Mouse (Mus musculus) lung, postnatal 0 days (tissue): Measurements from ENCODE around the gene Gm20388. TPM values are rescaled to one million over a fixed set of nuclear protein-coding genes. Genes with fewer than 3 reads are reported as not detected.

Experiments used
- ATAC-seq: fragments of 200-750 bp; cut with Nextera tagmentation; 2 replicates; pipeline ENCODE4 v1.8.0; 2017; ENCODE audit warnings: moderate library complexity
- DNase-seq: peaks from one replicate; pipeline ENCODE4 v3.0.0-alpha.2; 2016; ENCODE audit warnings: low spot score
- H3K27ac ChIP-seq: fragments of 300-500 bp; sonication (generic); 2 replicates; pipeline ENCODE4 v1.5.1; 2014; ENCODE audit warnings: antibody characterized with exemption, mild to moderate bottlenecking, low read length, mixed read lengths
- H3K27me3 ChIP-seq: fragments of 300-500 bp; sonication (generic); replicated peaks from 2 replicates; pipeline ENCODE4 v1.6.1; 2014; ENCODE audit warnings: low read length, mixed read lengths; ENCODE audit not compliant: insufficient read depth
- H3K36me3 ChIP-seq: fragments of 300-500 bp; sonication (generic); 2 replicates; pipeline ENCODE4 v1.6.1; 2014; ENCODE audit warnings: low read length, mixed read lengths; ENCODE audit not compliant: insufficient read depth
- H3K4me1 ChIP-seq: fragments of 300-500 bp; sonication (generic); 2 replicates; pipeline ENCODE4 v1.6.1; 2014; ENCODE audit warnings: antibody characterized with exemption, low read depth, low read length, mixed read lengths; ENCODE audit not compliant: insufficient read depth
- H3K4me2 ChIP-seq: fragments of 300-500 bp; sonication (generic); replicated peaks from 2 replicates; pipeline ENCODE4 v1.6.1; 2014; ENCODE audit warnings: low read depth, mild to moderate bottlenecking, low read length, moderate library complexity, mixed read lengths
- H3K4me3 ChIP-seq: fragments of 300-500 bp; sonication (generic); 2 replicates; pipeline ENCODE4 v1.5.1; 2014; ENCODE audit warnings: low read depth, low read length
- H3K9ac ChIP-seq: fragments of 300-500 bp; sonication (generic); replicated peaks from 2 replicates; pipeline ENCODE4 v1.6.1; 2014; ENCODE audit warnings: low read depth, mild to moderate bottlenecking
- H3K9me3 ChIP-seq: fragments of 300-500 bp; sonication (generic); 2 replicates; pipeline ENCODE4 v1.6.1; 2016; ENCODE audit warnings: low read length, mixed read lengths
- CTCF ChIP-seq: IDR thresholded peaks from 2 replicates; pipeline ENCODE4 v1.5.1; 2016; ENCODE audit warnings: antibody characterized with exemption, mild to moderate bottlenecking
- EP300 ChIP-seq: IDR thresholded peaks from 2 replicates; pipeline ENCODE4 v1.6.1; 2016; ENCODE audit warnings: antibody characterized with exemption, mild to moderate bottlenecking, control low read depth
- WGBS: fragments of 180-500 bp; shearing (Covaris S2); extraction: QIAGEN DNeasy Blood & Tissue Kit; methylation state at CpG from one replicate; pipeline ENCODE4 v1.1.7; 2014; 5-methylcytosine and 5-hydroxymethylcytosine counted together
- polyA plus RNA-seq: library from polyadenylated mRNA; unstranded; fragments of >200 nt; fragmentation: Nextera tagmentation; extraction: Ambion mirVana; gene quantifications from 2 replicates; pipeline ENCODE4 v1.2.1, GENCODE M21; 2015

Gene Gm20388
- polyA plus RNA-seq, 1 experiment from 2014 or later: not detected

- no peaks in the 10 kb centered on the region for H3K9me3 ChIP-seq
- no peak for TF ChIP-seq CTCF
- no peak for TF ChIP-seq EP300
- peak overlapping the region; percentile 25; the same call in 1 of the 2 replicates for H3K4me2 ChIP-seq
- no peaks in the 10 kb centered on the region for H3K27me3 ChIP-seq
- 12% methylated on average over 22 of the region's 22 CpGs for WGBS
- H3K27ac ChIP-seq: no peak overlapping the region
- ATAC-seq: peak; percentile 66
- H3K4me1 ChIP-seq: peaks cover 8% of the 10 kb centered on the region
- H3K36me3 ChIP-seq: no peaks in the 10 kb centered on the region
- no peak overlapping the region for H3K9ac ChIP-seq
- DNase-seq: peak; percentile 81
- H3K4me3 ChIP-seq: no peak overlapping the region
Measured at GRCm38 (mm10) chr8:120693861-120694493, 783.3 kb downstream of the Gm20388 start.

- no peak overlapping the region for H3K4me3 ChIP-seq
- no peak for TF ChIP-seq CTCF
- TF ChIP-seq EP300: peak; percentile 82
- no peak overlapping the region for H3K4me2 ChIP-seq
- H3K9ac ChIP-seq: no peak overlapping the region
- H3K27ac ChIP-seq: peak overlapping the region; percentile 60
- no peaks in the 10 kb centered on the region for H3K36me3 ChIP-seq
- no peaks in the 10 kb centered on the region for H3K27me3 ChIP-seq
- ATAC-seq (peak; percentile 70), DNase-seq (peak; percentile 93)
- no peaks in the 10 kb centered on the region for H3K9me3 ChIP-seq
- whole genome bisulfite sequencing: 31% methylated on average over 13 of the region's 13 CpGs
- peaks cover 13% of the 10 kb centered on the region for H3K4me1 ChIP-seq
Measured at GRCm38 (mm10) chr8:120696401-120697153, 785.9 kb downstream of the Gm20388 start.

DNA sequence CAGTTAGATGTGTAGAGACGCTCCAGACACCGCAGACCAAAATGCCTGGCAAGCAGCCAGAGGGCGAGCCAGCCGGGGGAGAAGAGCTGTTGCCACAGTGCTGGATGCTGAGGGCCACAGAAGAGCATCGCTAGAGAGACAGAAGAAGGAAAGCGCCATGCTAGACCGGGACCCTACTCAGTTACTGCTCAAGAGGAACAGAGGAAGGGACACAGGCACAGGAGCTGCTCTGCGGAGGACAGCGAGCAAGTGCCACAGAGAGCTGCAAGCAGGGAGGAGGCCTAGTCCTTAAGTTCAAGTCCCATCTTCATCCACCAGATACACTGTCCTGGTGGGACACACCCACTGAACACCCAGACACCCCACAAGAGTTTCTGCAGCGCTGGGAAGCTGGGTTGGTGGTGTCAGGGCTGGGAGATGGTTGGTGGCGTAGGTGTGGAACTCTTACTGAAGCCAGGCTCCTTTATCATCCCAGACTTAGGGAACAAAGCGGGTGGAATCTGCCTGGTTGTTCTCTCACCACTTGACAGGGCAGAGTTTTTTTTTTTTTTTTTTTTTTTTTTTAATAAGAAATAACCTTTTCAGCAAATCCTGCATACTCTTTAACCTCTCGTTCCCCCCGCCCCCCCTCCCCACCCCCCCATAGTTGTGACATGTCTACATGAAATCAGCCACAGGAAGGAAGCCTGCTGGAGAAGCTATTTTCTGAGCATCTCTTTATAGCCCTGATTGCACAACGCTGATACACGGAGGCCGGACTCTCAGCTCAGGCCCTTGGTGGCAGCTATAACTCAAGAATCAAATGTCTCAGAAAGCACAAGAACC is 786.7 kb downstream of the Gm20388 start:
- no peaks in the 10 kb centered on the region for H3K27me3 ChIP-seq
- H3K9ac ChIP-seq: no peak overlapping the region
- H3K9me3 ChIP-seq: no peaks in the 10 kb centered on the region
- peak overlapping the region; percentile 60 for H3K27ac ChIP-seq
- H3K4me1 ChIP-seq: peaks cover 13% of the 10 kb centered on the region
- TF ChIP-seq CTCF (no peak), EP300 (no peak)
- no peaks in the 10 kb centered on the region for H3K36me3 ChIP-seq
- peak; percentile 78 for DNase-seq
- ATAC-seq: no peak
- no peak overlapping the region for H3K4me3 ChIP-seq
- 43% methylated on average over 16 of the region's 17 CpGs for WGBS
- no peak overlapping the region for H3K4me2 ChIP-seq

DNA sequence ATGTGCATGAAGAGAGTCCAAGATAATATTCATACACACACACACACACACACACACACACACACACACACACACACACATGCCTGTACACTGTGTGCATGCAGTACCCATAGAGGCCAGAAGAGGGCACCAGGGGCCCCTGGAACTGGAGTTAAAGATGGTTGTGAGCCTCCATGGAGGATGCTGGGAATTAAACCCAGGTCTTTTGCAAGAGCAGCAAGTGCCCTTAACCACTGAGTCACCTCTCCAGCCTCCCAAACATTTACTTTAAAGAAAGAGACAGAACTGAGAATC is 787.3 kb downstream of the Gm20388 start:
- no peak for ATAC-seq
- Histone ChIP-seq H3K27ac (no peak overlapping the region), H3K27me3 (no peaks in the 10 kb centered on the region), H3K4me3 (no peak overlapping the region), H3K36me3 (no peaks in the 10 kb centered on the region), H3K4me1 (peaks cover 13% of the 10 kb centered on the region), H3K4me2 (no peak overlapping the region), H3K9me3 (no peaks in the 10 kb centered on the region), H3K9ac (no peak overlapping the region)
- TF ChIP-seq CTCF (peak; percentile 69), EP300 (no peak)
- DNase-seq: no peak

DNA sequence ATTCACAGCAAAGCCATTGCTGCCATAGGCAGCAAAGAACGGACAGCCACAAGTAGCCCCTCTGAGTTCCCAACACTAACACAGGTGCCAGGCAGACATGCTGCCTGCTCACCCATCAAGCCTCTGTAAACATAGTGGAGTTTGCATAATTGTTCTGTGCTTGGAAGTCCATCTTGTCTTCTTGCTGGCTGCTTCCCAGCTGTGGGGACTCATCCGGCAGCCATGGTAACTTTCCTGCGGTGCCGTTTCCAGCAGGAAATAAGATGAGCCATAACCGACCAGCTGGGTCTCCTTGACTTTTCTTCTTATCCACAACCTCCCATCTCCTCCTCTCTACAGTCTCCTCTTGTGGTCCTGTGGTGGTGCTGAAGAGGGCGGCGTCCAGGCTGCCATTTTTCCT is 787.8 kb downstream of the Gm20388 start:
- TF ChIP-seq EP300: no peak
- no peak for TF ChIP-seq CTCF
- H3K36me3 ChIP-seq: no peaks in the 10 kb centered on the region
- peaks cover 13% of the 10 kb centered on the region for H3K4me1 ChIP-seq
- H3K9me3 ChIP-seq: no peaks in the 10 kb centered on the region
- H3K9ac ChIP-seq: no peak overlapping the region
- H3K27ac ChIP-seq: peak overlapping the region; percentile 59
- 51% methylated on average over 7 of the region's 7 CpGs for WGBS
- no peak overlapping the region for H3K4me3 ChIP-seq
- H3K27me3 ChIP-seq: no peaks in the 10 kb centered on the region
- ATAC-seq: 0 out of 2 replicates have a peak, but pooled peaks have one; percentile 3
- peak; percentile 73 for DNase-seq
- H3K4me2 ChIP-seq: no peak overlapping the region

DNA sequence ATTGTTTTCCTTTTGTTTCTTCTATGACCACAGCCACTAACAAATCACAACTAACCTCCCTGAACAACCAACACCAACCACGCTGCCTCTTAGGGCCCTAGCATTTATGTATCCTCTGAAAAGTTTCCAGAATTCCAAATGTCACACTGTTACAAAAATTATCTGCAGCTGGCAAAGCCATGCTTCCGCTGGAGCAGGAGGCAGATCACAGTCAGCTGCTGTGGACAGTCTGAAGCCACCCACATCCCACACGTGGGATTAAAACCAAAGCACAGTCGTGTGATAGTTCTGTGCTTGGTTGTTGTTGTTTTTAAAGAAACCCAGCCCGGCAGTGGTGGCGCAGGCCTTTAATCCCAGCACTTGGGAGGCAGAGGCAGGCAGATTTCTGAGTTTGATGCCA is 788.4 kb downstream of the Gm20388 start:
- no peak overlapping the region for H3K9ac ChIP-seq
- H3K4me2 ChIP-seq: no peak overlapping the region
- H3K27me3 ChIP-seq: no peaks in the 10 kb centered on the region
- no peaks in the 10 kb centered on the region for H3K9me3 ChIP-seq
- 52% methylated on average over 6 of the region's 6 CpGs for WGBS
- DNase-seq: peak; percentile 64
- no peak for ATAC-seq
- H3K4me3 ChIP-seq: no peak overlapping the region
- peaks cover 8% of the 10 kb centered on the region for H3K4me1 ChIP-seq
- no peaks in the 10 kb centered on the region for H3K36me3 ChIP-seq
- peak overlapping the region; percentile 59; the same call in 1 of the 2 replicates for H3K27ac ChIP-seq
- TF ChIP-seq EP300 (peak; percentile 23; the same call in 1 of the 2 replicates), CTCF (no peak)
